ENCODE assay signal across 8 mouse cellular contexts in the genomic region with DNA sequence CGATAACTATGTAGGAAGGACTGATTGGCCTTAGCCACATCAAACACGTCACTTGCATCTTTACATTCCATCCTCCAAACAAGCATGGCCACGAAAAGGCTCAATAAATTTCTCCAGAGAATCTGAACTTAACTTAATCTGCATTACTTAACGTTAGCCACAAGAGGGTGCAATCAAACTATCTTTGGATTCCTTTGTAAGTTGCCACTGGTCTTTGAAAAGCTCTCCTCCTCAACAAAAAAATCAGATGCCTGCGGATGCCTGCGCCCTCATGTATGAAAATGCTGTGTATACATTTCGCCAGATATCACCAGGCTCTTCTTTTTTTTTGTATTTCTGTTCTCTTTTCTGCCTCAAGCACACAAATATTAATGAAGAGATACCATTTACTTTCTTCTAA. TPM values are rescaled to one million over a fixed set of nuclear protein-coding genes. Genes with fewer than 3 reads are reported as not detected.
DNase-seq lines count a peak whose midpoint lies in the region; ATAC-seq and TF ChIP-seq lines count a peak whose summit lies in the region.

No protein-coding gene starts in this region.

- no peaks in the 10 kb centered on the region for H3K4me1 ChIP-seq in embryonic facial prominence, embryonic 11.5 days (ENCODE audit: control insufficient read depth, insufficient read depth, low read length)
- no peaks in the 10 kb centered on the region for H3K4me1 ChIP-seq in neural tube, embryonic 14.5 days (ENCODE audit: control insufficient read depth, insufficient read depth, low read length)

- ATAC-seq in embryonic facial prominence, embryonic 11.5 days (replicated peaks; ENCODE audit: insufficient number of reproducible peaks, low FRiP score, low TSS enrichment, low read depth): no peak
- ATAC-seq in neural tube, embryonic 14.5 days (ENCODE audit: low read depth): peak; percentile 74

- 28% methylated on average over 7 of the region's 7 CpGs for WGBS in embryonic facial prominence, embryonic 11.5 days
- 27% methylated on average over 7 of the region's 7 CpGs for WGBS in neural tube, embryonic 14.5 days

- no peak overlapping the region for H3K27ac ChIP-seq in layer of hippocampus, adult 2 months
- H3K27ac ChIP-seq in embryonic facial prominence, embryonic 11.5 days (replicated peaks; ENCODE audit: low read depth, low read length): no peak overlapping the region
- no peak overlapping the region for H3K27ac ChIP-seq in neural tube, embryonic 14.5 days (ENCODE audit: low read depth, low read length)

- H3K4me2 ChIP-seq in embryonic facial prominence, embryonic 11.5 days (ENCODE audit: low read depth, low read length): no peak overlapping the region
- H3K4me2 ChIP-seq in neural tube, embryonic 14.5 days (ENCODE audit: low read depth, low read length): no peak overlapping the region

- H3K4me3 ChIP-seq in layer of hippocampus, adult 2 months: no peak overlapping the region
- H3K4me3 ChIP-seq in embryonic facial prominence, embryonic 11.5 days (ENCODE audit: low read depth, low read length): no peak overlapping the region
- H3K4me3 ChIP-seq in neural tube, embryonic 14.5 days (ENCODE audit: low read depth, low read length): no peak overlapping the region

- H3K36me3 ChIP-seq in embryonic facial prominence, embryonic 11.5 days (replicated peaks; ENCODE audit: control insufficient read depth, insufficient read depth, low read depth, low read length): no peaks in the 10 kb centered on the region
- H3K36me3 ChIP-seq in neural tube, embryonic 14.5 days (ENCODE audit: control insufficient read depth, insufficient read depth, low read length): no peaks in the 10 kb centered on the region

- H3K27me3 ChIP-seq in embryonic facial prominence, embryonic 11.5 days (ENCODE audit: control insufficient read depth, insufficient read depth, low read length): no peaks in the 10 kb centered on the region
- H3K27me3 ChIP-seq in neural tube, embryonic 14.5 days (ENCODE audit: control insufficient read depth, insufficient read depth, low read length): no peaks in the 10 kb centered on the region

- H3K9ac ChIP-seq in embryonic facial prominence, embryonic 11.5 days (replicated peaks; ENCODE audit: low read length): no peak overlapping the region
- no peak overlapping the region for H3K9ac ChIP-seq in neural tube, embryonic 14.5 days (replicated peaks; ENCODE audit: low read depth, low read length)

- H3K9me3 ChIP-seq in embryonic facial prominence, embryonic 11.5 days (replicated peaks; ENCODE audit: control insufficient read depth, low read length): no peaks in the 10 kb centered on the region
- H3K9me3 ChIP-seq in neural tube, embryonic 14.5 days (ENCODE audit: control insufficient read depth, low read length): no peaks in the 10 kb centered on the region

- DNase-seq in layer of hippocampus, adult 2 months (ENCODE audit: low spot score in 2 of 2): peak; percentile 45 to 61
- DNase-seq in layer of hippocampus, adult 11-12 months (ENCODE audit: low spot score): no peak
- DNase-seq in CD4-positive, CD25-positive, alpha-beta regulatory T cell, adult 2 months (ENCODE audit: low read depth, low spot score): peak; percentile 80
- peak; percentile 72 for DNase-seq in R1 (ENCODE audit: low read depth, low spot score)
- peak; percentile 88 for DNase-seq in embryonic facial prominence, embryonic 11.5 days (ENCODE audit: low spot score)
- no peak for DNase-seq in urinary bladder, adult 2 months (ENCODE audit: low spot score)
- DNase-seq in adrenal gland, postnatal 4 days (ENCODE audit: low spot score in 2 of 2): no peak

- peak; percentile 83 for TF ChIP-seq CTCF in layer of hippocampus, adult 2 months (conservative IDR thresholded peaks at IDR 0.05)

RNA-seq across cellular contexts. Expression of a gene that starts 23.3 kb away (rescaled TPM):
- total RNA-seq in layer of hippocampus, adult 2 months (2021): 10 to 100 TPM; 24.4 to 24.6 TPM
- 0.81 and 0.84 TPM in 2 replicates for polyA plus RNA-seq in embryonic facial prominence, embryonic 11.5 days (2014; fragmentation: Nextera tagmentation; extraction: Ambion mirVana)
- polyA plus RNA-seq in neural tube, embryonic 14.5 days (2014; fragmentation: Nextera tagmentation; extraction: Ambion mirVana): 0.44 and 0.56 TPM in 2 replicates
- not detected in 2 replicates for polyA plus RNA-seq in urinary bladder, adult 2 months (2012; rRNA removed)
- not detected for total RNA-seq in adrenal gland, postnatal 4 days (2021)

RNA-seq across cellular contexts. Expression of a gene that starts 31.7 kb away (rescaled TPM):
- total RNA-seq in layer of hippocampus, adult 2 months (2021): under 1 TPM; 0.12 to 0.13 TPM
- polyA plus RNA-seq in embryonic facial prominence, embryonic 11.5 days (2014; fragmentation: Nextera tagmentation; extraction: Ambion mirVana): 1.3 and 2.8 TPM in 2 replicates
- polyA plus RNA-seq in neural tube, embryonic 14.5 days (2014; fragmentation: Nextera tagmentation; extraction: Ambion mirVana): 0.10 TPM in 1 of 2 replicates, not detected in the other
- polyA plus RNA-seq in urinary bladder, adult 2 months (2012; rRNA removed): 0.32 and 0.46 TPM in 2 replicates
- under 1 TPM; 0.20 to 0.34 TPM for total RNA-seq in adrenal gland, postnatal 4 days (2021)

Comparison
In these comparisons a context has a peak if more than half of its experiments do, and no peak if none do; other contexts are left out.
1. DNase-seq: peak in layer of hippocampus, adult 2 months (2 of 2), CD4-positive, CD25-positive, alpha-beta regulatory T cell, adult 2 months (single experiment), R1 (single experiment) and embryonic facial prominence, embryonic 11.5 days (single experiment); none in layer of hippocampus, adult 11-12 months (single experiment), urinary bladder, adult 2 months (single experiment) and adrenal gland, postnatal 4 days (0 of 2).